Mouse (Mus musculus) ovary, adult 10 weeks (tissue): ENCODE results near the gene Cc2d2a. TPM values are rescaled to one million over a fixed set of nuclear protein-coding genes. Genes with fewer than 3 reads are reported as not detected.

Experiments
- polyA plus RNA-seq: library from polyadenylated mRNA; stranded (reverse); fragments of 350-450 nt; fragmentation: Illumina TruSeq; extraction: RNeasy Lipid Tissue Mini Kit (QIAGEN cat#74804); gene quantifications from one replicate; pipeline ENCODE4 v1.2.3, GENCODE M21; 2014

The Cc2d2a gene
- 43.0 TPM for polyA plus RNA-seq

DNA sequence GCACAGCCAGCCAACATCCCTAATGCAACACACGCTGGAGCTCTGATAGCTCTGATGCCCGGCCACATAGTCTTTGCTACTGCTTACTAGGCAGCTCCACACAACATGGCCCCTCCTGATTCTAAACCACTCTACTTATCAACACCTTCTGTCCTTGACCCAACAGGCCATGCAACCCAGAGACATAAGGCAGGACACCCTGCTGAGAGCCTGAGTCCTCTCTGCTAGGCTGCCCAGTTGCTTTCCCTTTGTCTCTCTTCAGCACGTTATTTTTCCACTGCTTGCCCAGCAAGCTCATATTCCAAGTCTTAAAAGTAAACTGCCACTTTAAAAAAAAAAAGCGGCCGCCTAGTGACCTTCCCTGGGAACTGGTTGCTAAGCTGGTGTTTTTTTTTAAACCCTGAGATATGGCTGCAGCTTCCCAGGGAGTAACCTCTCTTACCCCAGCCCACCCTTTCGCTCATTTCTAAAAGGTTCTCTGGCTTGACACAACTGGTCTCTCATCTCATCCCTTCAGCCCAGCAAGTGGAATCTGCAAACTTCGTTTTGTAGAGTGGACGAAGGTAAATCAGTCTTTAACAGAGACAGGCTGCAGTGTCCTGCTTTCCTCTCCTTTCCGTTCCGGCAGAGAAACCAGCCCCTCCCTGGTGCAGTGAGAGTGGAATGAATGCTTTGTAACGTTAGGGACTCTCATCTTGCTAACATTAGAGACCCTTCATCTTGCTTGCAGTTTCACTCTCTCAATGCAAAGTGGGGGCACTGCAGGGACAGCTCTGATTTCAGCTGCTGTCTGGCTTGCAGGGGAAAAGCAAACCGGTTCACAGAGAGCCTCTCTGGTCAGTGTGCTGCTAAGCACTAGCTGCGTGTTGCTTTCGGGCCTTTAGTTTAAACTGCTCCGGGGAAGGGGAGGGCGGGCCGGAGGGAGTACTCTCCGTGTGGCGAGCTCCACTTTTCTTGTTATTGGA, at the start of gene Cc2d2a:
Gene Cc2d2a, plus strand, starts transcription at position 350 of the 965 bp plus-strand sequence.

Other genes with a start within 250 kb of the Cc2d2a start
- gene C1qtnf7, start 146.8 kb upstream of the Cc2d2a start, polyA plus RNA-seq: 50.9 TPM
- 2.8 TPM for gene Bst1, start 156.5 kb downstream of the Cc2d2a start, polyA plus RNA-seq
- gene Fbxl5, start 159.3 kb downstream of the Cc2d2a start, polyA plus RNA-seq: 169 TPM
- gene Cd38, start 206.2 kb downstream of the Cc2d2a start, polyA plus RNA-seq: 28.1 TPM